Mouse (Mus musculus) liver (tissue): ENCODE measurements around the gene Pcna.
"Not testable (repeated sequence)": the region's sequence is repeated elsewhere in the genome, so short reads cannot be mapped to it uniquely, and the experiment has no call there.

Experiments used
- DNase-seq: peaks from one replicate; pipeline ENCODE4 v3.0.0-alpha.2; 2020; ENCODE audit warnings: mixed read lengths

Gene Pcna

DNA sequence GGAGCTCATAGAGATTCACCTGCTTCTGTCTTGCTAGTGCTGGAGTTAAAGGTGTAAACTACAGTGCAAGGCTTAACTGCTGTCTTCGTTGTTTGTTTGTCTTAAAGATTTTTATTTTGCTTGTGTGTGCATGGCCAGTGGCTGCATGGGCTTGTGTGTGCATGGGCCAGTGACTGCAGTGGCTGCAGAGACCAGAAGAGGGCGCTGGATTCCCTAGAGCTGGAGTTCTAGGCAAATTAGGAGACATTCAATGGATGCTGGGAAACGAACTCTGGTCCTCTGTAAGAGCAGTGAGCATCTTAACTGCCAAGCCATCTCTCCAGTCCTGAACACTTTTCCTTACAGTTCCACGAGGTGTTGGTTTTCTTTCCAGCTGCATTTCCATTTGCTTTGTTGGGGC lies 22.4 kb upstream of the Pcna start:
- peak; percentile 22 for DNase-seq

DNA sequence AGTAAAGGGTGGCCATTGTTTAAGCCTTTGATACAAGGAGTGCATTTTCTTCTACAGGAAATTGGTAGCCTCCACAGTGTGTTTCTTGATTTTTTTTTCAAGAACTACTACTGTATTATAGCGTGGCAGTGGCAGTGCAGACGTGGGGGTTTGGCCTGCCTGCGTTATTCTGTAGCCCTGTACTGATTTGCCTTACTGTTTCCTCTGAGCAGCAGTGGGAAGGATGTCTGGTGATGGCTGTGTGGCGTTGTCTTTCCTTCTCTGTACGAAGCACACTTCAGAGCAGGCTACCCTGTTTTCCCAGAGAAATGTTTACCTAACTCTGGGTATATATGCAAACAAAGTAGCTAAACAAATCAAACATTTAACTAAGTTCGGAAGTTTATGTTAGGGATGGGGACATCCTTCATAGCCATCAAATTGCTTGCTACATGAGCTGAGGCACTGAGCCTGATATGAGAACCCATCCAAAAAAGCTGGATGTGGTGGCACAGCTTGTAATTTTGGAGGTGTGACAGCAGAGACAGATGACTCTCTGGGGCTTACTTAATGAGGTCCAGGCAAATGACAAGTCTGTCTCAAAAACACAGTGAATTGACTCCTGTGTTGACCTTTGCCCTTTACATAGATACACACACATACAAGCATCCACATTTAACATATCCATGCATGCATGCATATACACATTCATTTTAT lies 19.7 kb upstream of the Pcna start:
- no peak for DNase-seq

DNA sequence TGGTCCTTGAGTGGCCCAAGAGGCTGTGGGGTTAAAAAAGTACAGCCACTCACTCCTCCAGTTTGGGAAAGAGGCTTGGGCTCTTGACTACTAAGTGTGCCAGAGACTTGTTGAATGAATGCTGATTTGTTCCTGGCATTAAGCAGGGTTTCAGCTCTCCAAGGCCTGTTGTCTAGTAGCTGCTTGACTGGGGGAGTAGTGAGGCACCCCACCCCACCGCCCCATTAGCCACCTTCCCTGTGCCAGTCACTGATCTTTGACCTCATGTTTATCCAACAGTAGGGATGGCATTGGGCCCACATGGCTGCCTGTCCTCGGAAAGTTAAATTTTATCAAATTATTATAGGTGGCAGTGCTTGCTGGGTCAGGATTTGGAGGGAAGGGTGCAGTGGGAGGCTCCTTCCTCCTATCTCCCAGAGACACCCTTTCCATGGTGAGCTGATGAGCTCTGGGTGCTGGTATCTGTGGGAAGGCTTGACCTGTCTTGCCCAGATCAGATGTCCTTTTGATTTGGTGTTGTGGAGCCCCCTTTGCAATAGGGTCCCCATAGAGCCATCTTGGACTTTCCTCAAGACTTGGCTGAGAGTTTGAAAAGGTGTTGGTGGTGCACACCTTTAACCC lies 17.3 kb upstream of the Pcna start:
- peak; percentile 18 for DNase-seq

DNA sequence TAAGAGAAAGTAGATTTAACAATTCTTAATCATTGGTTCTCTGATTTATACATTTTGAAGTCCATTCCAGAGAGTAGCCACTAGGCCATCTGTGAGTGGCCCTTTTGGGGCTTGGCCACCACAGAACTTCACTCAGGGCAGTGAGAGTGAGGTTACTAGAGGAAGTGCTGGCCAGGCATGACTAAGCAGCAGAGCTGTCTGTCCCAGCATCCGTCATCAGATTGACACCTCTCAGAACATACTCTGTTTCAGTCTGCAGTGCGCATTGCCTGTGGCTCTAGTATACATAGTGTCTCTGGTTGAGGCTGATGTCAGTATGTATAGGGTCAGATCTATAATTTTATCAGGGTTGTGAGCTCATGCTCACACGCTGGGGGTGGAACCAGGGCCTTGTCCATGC lies 16.1 kb upstream of the Pcna start:
- peak; percentile 48 for DNase-seq

DNA sequence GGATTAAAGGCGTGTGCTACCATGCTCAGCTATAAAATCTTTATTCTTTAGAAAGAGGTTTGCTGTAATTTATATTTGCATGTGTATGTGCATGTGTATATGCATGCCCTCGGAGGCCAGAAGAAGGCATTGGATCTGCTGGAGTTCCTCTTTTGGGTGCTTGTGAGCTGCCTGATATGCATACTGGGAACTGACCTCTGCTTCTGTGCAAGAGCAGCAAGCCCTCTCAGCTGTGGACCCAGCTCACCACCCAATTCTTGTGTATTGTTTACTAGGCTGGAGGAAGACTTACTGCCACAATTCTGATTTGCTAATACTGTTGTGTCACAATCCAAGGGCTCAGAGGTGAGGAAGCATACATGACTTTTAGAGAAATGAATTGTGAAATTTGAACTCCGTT lies 13.0 kb upstream of the Pcna start:
- DNase-seq: peak; percentile 11

DNA sequence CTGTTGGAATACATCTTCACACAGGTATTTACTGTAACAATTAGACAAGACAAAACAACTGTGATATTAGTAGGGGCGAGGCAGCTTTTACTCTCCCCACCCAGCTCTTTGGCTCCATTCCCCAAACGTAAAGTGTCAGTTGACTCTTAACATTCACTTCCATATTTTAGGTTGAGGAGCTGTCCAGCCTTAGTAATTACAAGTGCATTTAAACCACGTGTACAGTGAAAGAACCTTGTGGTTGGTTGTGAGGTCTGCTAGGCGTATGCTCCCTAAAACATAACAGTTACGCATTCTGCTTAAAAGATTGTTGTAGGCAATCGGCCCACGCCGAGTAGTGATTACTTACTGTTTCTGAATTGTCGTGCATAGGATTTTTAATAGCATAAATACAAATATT lies 12.1 kb upstream of the Pcna start:
- DNase-seq: no peak

DNA sequence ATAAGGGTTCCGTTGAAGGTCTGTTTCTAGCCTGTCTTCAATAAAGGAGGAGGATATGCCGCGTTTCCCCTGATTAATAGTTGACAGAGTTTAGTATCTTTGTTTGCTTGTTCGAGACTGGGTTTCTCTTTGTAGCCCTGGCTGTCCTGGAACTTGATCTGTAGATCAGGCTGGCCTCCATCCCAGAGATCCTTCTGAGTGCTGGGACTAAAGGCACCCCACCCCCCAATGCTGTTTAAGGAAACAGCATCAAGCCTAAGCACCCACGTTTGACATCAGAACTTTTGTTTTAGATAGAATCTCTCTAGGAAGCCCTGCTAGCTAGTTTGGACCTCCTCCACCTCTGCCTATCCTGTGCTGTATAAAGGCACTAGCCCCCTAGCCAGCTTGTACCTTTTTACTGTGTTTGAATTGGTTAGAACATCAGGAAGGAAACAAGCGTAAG lies 11.2 kb upstream of the Pcna start:
- DNase-seq: no peak

DNA sequence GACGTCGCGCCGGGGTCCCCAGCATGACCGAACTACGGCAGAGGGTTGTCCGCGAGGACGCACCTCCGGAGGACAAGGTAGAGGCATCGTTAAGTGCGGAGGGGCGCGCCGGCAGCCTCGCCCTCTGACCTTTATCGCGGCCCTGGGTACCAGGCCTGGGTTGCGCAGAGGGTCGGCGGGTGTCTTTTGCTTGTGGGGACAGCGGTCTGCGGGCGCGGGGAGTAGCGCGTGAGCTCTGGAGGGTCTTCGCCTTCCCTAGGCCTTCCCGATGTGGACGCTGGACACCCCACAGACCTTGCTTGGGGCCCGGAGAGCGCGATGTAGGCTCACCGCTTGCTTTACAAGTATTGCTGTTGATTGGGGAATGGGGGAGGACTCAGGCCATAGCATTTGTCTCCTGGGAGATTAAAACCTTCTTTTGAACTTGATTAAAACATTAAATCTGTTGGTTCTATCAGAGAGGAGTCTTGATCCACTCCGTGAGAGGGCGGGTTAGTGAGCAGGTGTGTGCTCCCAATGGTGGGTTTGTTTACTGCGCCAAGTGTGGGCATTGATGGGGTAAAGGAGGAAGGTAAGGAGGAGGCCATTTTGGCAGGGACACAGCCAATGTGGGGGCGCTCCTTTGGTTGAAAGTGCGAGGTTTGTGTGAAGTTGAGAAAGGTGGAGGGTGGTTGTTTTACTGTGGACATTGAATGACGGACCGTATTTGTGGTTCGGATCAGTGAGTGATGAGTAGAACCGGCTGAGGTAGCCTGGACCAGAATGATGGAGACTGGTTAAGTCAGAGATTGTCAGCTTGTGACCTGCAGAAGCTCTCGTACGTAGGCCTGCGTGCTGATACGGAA lies 10.5 kb upstream of the Pcna start:
- peak; percentile 25 for DNase-seq

DNA sequence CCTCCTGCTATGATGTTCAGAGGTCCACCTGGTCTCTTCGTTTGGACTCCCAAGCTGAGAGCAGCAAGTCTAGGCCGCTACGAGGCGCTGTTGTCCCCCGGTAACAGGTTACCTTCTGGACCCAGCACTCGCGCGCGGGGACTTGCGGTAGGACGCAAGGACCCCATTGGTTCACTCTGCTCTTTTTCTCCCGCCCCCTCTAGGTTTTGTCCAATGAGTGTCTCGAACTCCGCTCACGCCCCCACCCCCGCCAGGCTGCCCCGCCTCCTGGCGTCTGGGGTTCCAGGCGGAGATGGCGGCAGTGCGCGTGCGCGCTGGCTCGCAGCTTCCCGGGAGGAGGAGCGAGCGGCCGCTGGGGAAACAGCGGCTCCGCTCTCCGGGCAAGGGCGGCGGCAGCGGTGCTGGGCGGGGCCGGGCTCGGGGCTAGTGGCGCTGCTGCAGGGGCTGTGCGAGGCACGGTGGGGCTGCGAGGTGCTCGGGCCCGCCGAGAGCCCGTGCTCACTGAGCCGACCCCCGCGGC lies 9.8 kb upstream of the Pcna start, which contains the start of gene Cds2:
Gene Cds2 (plus strand): TSS at position 270 of the 520 bp plus-strand sequence.
- peak; percentile 100 for DNase-seq

DNA sequence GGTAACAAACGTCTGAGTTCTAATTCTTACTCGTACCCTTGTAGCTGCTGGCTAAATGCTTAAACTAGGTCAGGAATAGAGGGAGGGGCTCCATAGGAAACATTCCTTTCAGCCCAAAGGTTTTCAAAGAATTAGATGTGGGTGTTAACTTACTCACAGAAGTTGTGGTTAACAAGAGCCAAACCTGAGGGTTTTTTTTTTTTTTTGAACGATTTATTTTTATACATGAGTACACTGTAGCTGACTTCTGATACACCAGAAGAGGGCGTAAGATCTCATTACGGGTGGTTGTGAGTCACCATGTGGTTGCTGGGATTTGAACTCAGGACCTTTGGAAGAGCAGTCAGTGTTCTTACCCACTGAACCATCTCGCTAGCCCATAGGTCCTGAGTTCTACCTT lies 9.1 kb upstream of the Pcna start:
- no peak for DNase-seq

DNA sequence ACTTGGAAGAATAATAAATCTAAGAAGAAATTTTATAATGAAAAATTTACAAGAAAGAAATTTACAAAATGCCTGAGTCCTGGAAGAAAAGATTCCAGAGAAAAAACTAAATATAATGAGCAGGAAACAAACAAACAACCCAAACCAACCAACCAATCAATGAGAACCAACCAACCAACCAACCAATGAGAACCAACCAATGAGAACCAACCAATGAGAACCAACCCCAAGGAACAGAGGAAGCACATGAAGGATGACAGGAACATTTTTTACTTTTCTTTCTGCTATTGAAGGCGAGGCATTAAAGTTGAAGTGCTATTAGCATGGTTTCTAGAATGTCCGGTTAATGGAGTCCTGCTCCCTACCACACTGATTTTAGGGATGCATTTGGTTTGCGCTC lies 7.5 kb upstream of the Pcna start:
- no peak for DNase-seq

DNA sequence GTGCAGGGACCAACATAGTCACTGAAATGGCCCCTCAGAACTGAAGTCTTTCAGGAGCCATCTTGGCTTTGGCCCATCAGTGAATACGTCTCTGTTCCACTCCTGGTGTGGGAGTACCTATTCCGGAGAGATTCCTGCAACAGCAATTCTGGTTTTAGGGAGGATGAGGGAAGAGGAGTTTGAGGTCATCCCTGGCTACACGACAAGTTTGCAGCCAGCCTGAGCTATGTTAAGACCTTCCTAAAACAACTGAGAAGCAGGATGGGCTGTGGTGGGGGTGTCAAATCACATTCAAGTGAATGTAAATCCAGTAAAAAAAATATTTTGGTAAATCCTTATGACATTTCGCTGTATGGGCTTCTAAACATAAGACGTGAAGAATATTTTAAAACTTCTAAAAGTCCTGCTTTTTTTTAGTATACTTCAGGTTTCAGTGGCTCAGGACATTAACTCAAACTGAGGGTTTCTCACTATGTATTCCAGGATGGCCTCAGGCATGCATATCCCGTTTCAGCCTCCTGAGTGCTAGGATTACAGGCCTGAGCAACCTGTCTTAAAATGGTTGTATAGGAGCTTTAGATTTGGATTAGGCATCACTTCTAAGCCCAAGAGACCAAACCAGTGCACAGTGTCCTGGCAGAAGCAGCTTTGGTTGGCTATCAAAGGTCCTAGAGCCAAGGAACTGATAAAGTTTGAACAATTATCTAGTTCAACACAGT lies 4.4 kb upstream of the Pcna start:
- DNase-seq: no peak

DNA sequence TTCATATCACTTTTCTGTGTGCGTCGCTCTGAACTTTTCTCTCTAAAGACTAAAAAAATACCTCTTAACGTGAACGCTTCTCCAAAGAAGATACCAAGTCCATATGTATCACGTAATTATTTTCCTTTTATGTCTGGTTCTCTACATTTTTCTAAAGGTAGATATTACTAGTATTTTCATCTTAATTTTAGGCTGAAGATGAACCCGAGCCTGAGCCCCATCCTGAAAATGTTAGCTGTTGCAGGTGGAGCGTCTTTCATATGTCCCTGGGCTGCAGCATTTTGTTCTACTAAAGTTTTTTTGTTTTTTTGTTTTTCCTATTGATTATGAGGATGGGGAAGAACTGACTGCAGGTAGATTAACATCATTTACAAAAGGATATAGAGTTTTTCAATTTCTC lies 489 bp upstream of the Pcna start:
- no peak for DNase-seq

DNA sequence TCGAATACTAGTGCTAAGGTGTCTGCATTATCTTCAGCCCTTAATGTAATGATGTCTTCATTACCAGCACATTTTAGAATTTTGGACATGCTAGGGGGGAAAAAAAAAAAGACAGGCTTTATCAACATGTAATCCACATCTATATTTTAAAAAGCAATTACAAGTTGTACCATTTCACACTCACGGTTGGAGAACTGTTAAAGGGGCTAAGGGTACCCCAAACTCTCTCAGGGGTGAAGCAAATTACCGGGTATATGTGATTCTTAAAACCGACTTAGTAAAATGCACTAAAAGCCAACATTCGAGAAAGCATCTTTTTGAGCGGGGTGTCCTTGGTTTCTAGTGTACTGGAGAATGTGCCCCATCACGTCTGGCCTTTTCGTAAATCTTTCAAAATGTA lies 1.2 kb downstream of the Pcna start:
- DNase-seq: no peak

DNA sequence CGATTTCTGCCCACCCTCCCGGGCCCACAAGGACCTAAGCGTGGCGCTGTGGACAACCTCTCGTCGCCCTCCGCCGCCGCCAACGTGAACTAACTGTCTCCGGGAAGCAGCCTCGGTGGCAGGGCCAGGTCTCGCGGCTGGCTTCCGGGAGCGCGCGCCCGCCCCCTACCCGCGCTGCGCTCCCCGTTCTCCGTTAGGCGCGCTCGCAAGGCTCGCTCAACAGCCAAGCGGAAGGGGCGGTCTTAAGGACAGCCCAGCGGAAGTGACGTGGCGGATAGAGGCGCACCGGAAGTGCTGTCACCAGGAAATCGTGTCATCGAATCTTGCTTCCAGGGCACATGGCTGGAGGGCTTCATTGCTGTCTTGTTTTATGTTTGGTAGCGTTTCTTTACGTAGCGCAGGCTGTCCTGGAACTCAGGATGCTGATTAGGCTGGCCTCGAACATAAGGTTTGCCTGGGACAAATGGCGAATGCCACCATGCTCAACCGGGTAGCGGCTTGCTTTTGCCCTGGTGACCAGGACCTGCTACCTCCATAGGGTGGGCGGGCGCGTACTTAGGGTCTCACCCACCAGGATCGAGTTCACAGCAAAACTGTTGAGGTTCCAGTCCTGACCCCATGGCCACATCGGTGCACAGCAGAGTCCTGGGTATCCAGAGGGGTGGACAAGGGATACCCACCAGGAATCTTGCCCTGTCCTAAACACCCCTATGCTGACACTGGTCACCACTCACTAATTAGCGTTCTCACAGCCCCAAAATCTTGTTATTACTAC lies 5.4 kb downstream of the Pcna start, which contains the start of gene Tmem230:
Gene Tmem230 (minus strand): TSS at position 269 of the 775 bp plus-strand sequence.
- DNase-seq: peak; percentile 92

DNA sequence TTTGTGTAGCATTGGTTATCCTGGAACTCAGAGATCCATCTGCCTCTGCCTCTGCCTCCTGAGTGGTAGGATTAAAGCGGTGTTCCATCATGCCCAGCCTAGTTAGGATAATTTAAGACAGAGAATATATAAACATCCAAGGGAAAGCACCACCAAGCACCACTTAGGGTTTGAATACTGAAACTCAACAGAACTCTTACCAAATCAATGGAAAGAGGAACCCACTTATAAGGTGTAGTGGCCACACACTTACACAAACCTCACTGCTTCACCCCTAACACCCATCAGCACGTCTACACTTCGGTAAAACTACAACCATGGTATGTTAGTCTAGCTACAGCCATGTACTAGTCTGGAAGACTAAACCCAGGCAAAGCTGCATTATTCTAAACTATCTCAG lies 9.7 kb downstream of the Pcna start:
- DNase-seq: no peak

DNA sequence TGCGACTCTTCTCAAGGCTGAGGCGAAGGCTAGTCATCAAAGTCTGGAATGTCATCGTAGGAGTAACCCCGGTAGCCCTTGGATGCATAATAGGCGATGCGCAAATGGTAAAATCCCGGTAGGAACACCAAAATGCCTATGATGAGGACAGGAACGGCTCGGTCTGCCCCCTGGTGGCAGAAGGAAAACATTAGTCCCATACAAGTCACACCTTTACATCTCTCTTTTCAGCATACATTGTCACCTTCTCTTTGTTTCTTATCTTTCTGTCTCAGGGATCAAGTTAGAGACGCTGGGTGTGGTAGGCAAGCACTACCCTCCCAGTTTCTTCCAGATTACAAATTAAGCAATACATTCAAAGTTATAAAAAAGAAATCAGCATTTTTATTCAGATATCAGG lies 12.7 kb downstream of the Pcna start:
- DNase-seq: peak; percentile 63

DNA sequence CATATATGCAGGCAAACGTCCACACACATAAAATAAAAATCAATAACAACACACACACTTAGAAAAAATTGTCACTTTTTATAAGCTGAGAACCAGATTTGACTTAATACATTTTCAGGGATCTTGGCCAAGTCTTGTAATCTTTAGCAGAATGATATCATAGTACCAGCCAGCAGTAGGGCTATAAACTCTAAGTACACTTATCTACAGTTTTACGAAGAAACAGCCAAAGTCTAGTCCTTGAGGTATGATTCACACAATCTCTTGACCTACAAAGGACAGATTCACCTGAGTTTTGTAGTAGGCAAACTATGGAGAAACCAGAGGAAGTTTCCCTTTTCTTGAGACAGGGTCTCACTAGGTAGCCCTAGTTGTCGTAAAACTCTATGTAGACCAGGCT lies 13.7 kb downstream of the Pcna start:
- DNase-seq: not testable (repeated sequence)

DNA sequence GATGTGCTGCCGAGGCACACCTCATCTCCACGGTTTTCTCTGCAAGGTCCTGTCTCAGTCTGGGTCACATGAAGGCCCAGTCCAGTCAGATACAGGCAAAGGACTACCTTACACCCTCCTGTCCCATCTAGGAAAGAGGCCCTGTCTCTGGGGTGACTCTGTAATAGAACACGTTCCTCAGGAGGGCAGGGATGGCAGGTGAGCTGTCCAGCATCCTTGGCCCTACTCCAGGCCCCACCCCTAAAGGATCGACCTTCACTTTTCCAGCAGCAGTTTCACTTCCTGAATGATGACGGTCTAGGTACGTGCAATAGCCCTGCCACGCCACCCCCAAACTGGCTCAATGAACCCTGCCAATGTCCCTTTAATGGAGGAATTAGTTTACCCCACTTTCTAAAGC lies 17.1 kb downstream of the Pcna start:
- DNase-seq: no peak

DNA sequence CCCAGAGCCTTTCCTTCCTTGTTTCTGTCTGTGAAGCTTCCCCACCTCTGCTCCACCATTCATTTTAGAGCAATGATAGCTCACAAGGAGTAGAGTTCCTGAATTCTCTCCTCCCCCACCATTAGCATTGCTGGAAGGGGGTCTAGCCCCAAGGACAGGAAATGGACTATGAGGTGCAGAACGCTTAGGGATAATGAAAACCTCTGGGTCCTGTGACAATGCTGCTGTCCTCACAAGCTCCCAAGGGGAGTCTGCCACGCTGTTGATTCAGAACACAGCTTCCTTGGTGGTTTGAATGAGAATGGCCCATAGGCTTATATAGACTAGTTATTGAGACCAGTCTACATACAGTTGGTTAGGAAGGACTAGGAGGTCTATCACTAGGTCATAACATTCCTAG lies 17.8 kb downstream of the Pcna start:
- DNase-seq: no peak

DNA sequence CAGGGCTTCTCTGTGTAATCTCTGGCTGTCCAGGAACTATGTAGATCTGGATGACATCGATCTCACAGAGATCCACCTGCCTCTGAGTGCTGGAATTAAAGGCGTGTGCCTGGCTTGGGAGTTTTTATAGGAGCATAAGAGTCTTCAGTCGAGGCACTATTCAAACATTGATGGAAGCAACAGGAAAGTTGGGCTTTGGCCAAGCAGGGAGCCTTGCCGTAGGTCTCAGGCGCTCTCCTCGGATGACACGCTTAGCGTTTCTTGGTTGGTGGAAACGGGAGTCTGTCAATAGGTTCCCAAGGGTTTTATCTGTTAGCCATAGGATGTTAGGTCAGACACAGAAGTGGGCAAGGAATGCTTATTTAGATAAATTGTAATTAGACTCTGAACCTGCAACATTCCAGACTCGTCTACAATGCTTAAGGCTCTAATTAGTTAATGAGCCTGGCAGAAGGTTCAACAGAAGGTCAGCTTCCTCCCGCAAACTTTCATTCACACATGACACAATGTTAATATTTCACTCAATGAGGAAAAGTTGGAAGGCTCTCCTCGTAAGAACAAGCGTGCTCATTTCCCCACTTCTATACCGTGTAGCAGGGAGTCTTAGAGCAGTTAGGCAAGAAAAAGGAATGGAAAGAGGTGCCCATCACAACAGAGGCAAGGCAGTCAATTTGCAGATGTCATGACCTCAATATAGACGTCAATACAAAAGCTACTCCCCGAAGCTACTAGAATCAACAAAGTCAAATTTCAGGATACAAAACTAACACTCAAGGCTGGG lies 18.9 kb downstream of the Pcna start:
- DNase-seq: no peak
